Mouse (Mus musculus) cerebellum, postnatal 36 days (tissue): ENCODE measurements at regions not wholly inside any gene's neighbourhood (a gene's known extent, or its start where the extent isn't known, plus 50 kb on each side); places are given as distances from the start of the nearest gene placed in this dataset.

Source experiments
- DNase-seq, 2 experiments: peaks; one replicate each; pipeline ENCODE4 v3.0.0; 2021 to 2022; ENCODE audit warnings: mixed read lengths in 2 of 2

DNA sequence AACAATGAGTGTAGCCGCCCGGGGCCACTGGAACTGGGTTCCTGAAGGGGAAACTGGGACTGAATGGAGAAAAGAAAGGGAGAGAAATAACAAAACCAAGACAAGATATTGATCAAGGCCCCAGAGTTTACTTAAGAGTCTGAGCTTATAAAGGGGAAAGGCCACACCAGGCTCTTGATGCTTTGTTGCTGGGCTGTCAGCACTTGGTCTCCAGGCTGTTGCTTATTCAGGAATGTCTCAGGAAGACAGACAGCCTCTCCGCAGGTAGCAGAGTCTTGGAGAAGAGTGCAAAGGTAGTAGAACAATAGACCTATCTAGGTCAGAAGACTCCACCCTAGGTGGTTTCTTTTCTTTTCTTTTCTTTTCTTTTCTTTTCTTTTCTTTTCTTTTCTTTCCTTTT, 263.4 kb downstream of the Col12a1 start:
- no peak for DNase-seq

DNA sequence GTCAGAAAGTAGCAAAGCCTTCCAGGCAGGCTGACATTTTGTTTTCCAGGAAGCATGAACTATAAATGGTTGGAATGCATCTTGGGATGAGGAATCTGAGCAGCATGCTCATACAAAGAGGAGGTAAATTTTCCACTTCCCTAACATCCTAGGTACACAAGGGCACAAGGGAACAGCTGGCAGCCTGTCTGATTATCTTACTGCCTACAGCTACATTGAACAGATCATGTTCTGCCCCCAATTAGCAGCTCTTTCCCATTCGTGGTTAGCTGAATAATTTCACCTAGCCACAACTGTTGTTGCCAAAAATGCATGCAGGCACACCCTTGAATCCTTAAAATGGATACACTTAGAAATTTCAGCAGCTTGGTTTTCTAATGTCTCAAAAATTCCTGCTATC, 239.5 kb downstream of the Col12a1 start:
- no peak for DNase-seq

DNA sequence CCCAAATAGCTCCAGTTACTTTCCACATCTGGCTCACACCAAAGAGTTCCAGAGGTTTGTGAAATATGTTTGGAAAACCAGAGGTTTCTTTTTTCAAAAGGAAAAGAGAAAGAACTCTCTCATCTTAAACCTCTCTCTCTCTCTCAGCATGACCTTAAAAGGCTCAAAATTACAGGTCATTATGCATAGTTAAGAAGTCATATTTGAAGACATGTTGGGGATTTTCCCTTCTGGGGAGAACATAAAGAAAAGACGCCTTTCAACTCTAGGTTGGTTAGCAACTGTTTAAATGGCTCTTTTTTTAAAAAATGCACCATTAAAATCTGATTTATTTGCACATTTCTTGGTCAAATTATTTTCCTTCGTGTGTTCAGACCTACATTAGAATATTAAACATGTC, 218.4 kb downstream of the Col12a1 start:
- no peak for DNase-seq

DNA sequence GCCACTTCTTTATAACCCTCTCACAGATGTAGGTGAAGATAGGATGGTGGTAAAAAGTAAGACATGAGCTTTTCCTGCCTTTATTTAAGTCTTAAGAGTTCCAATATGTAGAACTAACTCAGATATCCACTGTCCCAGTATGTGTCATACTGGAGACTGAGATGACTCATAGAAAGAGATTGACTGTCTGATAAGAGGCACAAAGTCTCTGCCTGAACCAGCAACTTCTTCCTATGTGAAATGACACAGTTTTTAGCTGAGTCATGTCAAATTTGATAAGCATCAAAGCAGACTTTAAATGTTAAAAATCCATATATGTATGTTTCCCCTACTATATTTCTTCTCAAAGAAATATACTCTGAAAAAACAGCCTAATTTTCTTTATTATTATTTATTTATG, 216.6 kb downstream of the Col12a1 start:
- no peak for DNase-seq

DNA sequence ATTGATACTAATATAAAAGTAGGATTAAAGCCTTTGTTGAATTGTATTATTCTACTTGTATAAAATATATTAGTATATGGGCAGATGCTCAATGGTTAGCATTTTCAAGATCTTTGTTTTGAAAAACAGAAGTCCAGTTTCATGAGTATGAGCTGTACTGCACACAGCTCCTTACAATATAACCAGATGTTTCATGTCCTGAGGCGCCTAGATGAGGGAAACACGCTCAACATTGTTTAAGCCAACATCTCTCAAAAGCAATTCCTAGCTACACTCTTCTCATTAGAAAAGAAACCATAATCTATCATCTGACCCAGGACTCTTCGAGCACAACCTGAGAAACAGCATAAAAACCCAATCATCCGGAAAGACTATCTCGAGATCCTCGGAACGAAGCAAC, 202.2 kb downstream of the Col12a1 start:
- no peak for DNase-seq

DNA sequence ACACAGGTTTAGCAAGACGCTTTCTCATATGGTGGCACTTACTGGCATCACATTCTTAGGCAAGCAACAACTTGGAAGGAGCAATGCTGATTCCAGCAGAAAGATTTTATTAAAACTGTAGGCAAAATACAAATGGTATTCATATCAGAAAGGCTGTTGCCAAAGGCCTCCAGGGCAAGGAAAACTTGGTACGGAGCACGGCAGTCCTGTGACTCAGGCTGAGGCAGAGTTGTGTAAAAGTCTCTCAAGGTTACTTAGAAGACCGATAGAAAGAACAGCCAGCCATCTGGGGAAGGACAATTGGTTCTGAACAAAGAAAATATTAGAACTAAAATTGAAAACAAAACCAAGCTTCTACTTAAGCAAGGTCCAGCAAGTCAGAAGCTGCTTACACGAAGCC, 201.2 kb downstream of the Col12a1 start:
- no peak for DNase-seq

DNA sequence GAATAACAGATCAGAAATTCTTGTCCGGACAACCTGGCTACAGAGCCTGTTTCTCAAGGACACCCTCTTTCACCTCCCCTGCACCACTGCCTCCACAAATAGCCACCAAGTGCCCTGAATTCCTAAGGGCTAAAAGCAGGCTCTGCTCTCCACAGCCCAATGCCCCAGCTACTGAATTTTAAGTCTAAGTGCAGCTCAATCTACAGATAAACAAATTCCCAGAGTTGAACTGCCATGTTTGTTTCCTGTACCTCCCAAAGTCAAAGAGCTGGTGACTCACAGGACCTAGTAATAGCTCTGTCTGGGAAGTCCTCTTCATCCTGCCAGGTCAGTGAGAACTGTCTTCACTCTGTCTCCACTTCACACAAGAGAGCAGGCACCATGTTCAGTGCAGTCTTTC, 200.0 kb downstream of the Col12a1 start:
- no peak for DNase-seq

DNA sequence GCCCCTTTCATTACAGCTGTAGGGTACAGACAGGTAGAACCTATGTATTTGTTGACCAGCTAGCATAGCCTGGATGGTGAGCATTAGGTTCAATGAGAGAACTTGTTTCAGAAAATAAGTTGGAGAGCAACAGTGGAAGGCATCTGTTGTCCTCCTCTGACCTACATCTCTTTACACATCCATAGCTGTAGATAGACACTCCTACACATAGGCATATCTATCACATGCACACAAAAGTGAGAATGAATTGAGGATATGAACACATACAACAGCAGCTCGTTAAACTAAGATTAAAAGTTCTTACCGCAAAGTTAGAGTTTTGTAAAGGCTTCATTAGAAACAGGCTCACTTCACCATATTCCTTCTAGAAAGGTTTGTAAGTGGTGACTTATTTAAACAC, 198.1 kb downstream of the Col12a1 start:
- DNase-seq = no peak

DNA sequence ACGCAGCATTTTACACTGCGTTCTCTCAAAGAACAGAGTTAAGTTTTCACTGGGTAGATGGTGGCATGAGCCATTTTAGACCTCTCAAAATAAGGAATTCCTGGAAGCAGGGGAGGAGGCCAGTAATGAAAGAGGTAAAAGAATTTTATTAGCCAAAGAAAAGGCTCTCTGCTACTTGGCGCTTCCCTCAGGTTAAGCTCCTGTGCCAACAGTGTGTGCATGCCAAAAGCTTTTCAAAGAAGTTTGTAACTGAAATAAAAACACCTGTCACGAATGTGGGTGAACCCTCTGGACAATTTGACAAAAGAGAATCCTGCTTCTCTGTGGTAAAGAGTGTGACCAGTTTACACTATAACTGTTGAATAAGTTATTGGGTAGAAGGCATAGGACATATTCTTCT, 195.6 kb downstream of the Col12a1 start:
- DNase-seq = no peak

DNA sequence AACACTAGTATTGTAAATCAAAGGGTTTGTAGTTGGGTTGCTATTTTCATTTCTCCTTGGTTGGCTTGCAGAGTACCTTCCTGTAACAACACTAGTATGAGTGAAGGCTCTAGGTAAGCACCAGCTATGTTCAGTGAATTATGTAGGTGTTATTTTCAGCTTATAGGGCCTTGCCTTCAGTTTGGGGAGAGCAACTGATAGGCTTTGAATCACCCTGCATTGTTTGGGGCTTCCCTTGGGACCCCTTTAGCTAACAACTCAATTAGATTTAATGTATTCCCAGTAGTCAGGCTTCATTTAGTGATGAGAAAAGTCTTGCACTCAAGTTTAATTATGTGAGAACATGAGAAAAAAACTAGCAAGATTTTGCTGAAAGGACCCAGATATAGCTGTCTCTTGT, 193.6 kb downstream of the Col12a1 start:
- no peak for DNase-seq

DNA sequence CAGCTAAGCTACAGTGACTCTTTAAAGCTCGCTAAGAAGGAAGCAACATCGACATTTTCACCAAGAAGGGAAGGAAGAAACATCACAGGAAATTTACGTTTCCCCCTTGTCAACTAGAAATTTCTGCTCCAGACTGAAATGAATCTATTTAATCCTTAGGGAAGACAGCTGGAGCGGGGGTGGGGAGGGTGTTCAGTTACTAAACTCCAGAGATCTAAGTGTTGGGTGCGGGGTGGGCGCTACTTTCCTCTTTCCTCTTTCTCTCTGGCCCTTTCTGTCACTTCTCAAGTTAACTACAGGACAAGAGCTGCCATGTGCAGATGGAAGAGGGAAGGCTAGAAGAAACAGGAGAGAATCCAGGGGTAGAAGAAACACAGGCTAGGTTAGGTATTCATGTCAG, 192.2 kb downstream of the Col12a1 start:
- no peak for DNase-seq

DNA sequence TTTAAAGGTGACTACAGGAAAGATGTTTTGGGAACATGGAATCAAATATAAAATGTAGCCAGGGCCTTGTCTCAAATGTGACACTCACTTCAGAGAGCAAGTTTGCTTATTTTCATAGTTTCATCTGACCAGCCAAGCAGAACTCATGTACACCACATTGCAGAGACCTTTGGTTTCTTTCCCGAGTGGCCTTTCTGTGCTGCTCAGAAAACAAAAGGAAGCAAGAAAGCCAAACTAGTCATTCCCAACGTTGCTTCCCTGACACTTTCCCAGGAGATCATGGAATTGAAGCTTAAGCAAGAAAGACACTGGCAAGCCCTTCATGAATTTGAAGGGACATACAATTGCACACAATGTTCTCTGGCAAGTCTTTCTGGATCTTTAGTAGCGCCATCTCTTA, 191.3 kb downstream of the Col12a1 start:
- no peak for DNase-seq
